Mouse (Mus musculus) hematopoietic stem cell, adult 5-6 weeks (primary cell): ENCODE measurements at regions not wholly inside any gene's neighbourhood (a gene's known extent, or its start where the extent isn't known, plus 50 kb on each side); places are given as distances from the start of the nearest gene placed in this dataset.

ENCODE experiments used
- ATAC-seq, 2 experiments: fragments of 125-278 bp in 1 of 2; replicated peaks in 1 of 2; 2 replicates each; pipeline ENCODE4 v1.8.0; 2016 to 2017; ENCODE audit warnings: inconsistent platforms in 2 of 2, mild to moderate bottlenecking in 2 of 2, moderate number of reproducible peaks in 2 of 2, low read depth in 1 of 2, moderate TSS enrichment in 1 of 2; ENCODE audit not compliant: low FRiP score in 2 of 2, poor library complexity in 2 of 2, severe bottlenecking in 2 of 2, insufficient read depth in 1 of 2, low TSS enrichment in 1 of 2

GRCm38 (mm10) chr5:74897133-74897532 lies 147.4 kb downstream of the Chic2 start:
- no peak for ATAC-seq

GRCm38 (mm10) chr5:74893276-74893675 lies 151.3 kb downstream of the Chic2 start:
- no peak for ATAC-seq

- no peak for ATAC-seq
Measured at GRCm38 (mm10) chr5:74891541-74891940, 153.0 kb downstream of the Chic2 start.

GRCm38 (mm10) chr5:74888934-74889333 lies 155.6 kb downstream of the Chic2 start:
- no peak for ATAC-seq

- no peak for ATAC-seq
Measured at GRCm38 (mm10) chr5:74885958-74886357, 158.6 kb downstream of the Chic2 start.

GRCm38 (mm10) chr5:74882563-74882962 lies 162.0 kb downstream of the Chic2 start:
- no peak for ATAC-seq

- ATAC-seq, result no peak
Measured at GRCm38 (mm10) chr5:74880669-74881226, 163.8 kb downstream of the Chic2 start.

- ATAC-seq, result no peak
Measured at GRCm38 (mm10) chr5:74880048-74880437, 164.5 kb downstream of the Chic2 start.

GRCm38 (mm10) chr5:74879098-74880047 lies 165.2 kb downstream of the Chic2 start:
- ATAC-seq, result no peak

- no peak for ATAC-seq
Measured at GRCm38 (mm10) chr5:74877595-74877994, 167.0 kb downstream of the Chic2 start.

GRCm38 (mm10) chr5:74877185-74877584 lies 167.4 kb downstream of the Chic2 start:
- ATAC-seq, result no peak

- no peak for ATAC-seq
Measured at GRCm38 (mm10) chr5:74874691-74875090, 169.9 kb downstream of the Chic2 start.

GRCm38 (mm10) chr5:74870615-74871014 lies 167.9 kb upstream of the Lnx1 start:
- ATAC-seq, result no peak

GRCm38 (mm10) chr5:74867113-74867785 lies 164.5 kb upstream of the Lnx1 start:
- ATAC-seq, result no peak

GRCm38 (mm10) chr5:74866697-74867096 lies 164.0 kb upstream of the Lnx1 start:
- ATAC-seq, result no peak

- no peak for ATAC-seq
Measured at GRCm38 (mm10) chr5:74865446-74865845, 162.7 kb upstream of the Lnx1 start.

- ATAC-seq, result no peak
Measured at GRCm38 (mm10) chr5:74864540-74865157, 161.9 kb upstream of the Lnx1 start.

GRCm38 (mm10) chr5:74861297-74861696 lies 158.6 kb upstream of the Lnx1 start:
- ATAC-seq, result no peak
